Mouse (Mus musculus) left cerebral cortex, adult 18-20 months (tissue): ENCODE results near the gene Rhoj. TPM values are rescaled to one million over a fixed set of nuclear protein-coding genes. Genes with fewer than 3 reads are reported as not detected.

ENCODE experiments used
- total RNA-seq, 2 experiments: library from RNA; stranded (reverse); gene quantifications; 2 replicates each; pipeline ENCODE4 v1.2.3; 2021

The Rhoj gene
- total RNA-seq, 2 experiments from 2014 or later, result 3.3 to 3.7 TPM

Other genes with a start within 250 kb of the Rhoj start
- 10 to 100 TPM; 54.5 to 79.2 TPM for gene Kcnh5, start 131.0 kb upstream of the Rhoj start, total RNA-seq
- gene Gphb5, start 108.5 kb downstream of the Rhoj start, total RNA-seq, result not detected